20 mouse cellular contexts compared by ENCODE assay signal in the genomic region with DNA sequence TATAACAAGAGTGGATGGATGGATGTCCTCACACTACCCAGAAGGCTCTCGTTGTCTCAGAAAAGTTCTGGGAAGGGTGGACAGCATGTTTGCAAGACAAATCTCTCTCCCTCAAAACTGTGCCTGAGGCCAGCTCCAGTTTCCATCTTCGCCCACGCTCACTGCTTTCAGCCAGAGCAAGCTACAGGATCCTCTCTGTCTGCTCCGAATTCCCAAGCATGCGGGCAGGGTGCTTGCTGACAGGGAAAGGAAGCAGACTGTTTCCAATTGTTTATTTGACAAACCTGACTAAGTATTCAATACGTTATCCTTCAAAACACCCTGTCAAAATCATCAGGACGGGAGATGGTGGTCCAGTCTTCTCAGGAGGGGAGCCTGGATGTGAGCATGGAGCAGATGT.
"Had no signal": no experiment of that assay in that cellular context is flagged by ENCODE, and none has a peak within 500 bp of the region (broad histone marks: within the 10 kb centered on the region; RNA-seq: fewer than 3 reads in every experiment).

No protein-coding gene starts in this region.

- DNase-seq: kidney, adult 8-10 months; kidney, postnatal 10 days; kidney, postnatal 36 days; layer of hippocampus, postnatal 36 days; liver; thymus, adult 2 months; thymus, postnatal 14 days; thymus, postnatal 4 days had no signal

- H3K9me3 ChIP-seq: kidney, embryonic 15.5 days; limb, embryonic 10.5 days; limb, embryonic 13.5 days; liver, embryonic 12.5 days; liver, embryonic 15.5 days; lung, embryonic 15.5 days; midbrain, embryonic 12.5 days; midbrain, embryonic 15.5 days; neural tube, embryonic 12.5 days; neural tube, embryonic 15.5 days had no signal

- H3K4me2 ChIP-seq: kidney, embryonic 15.5 days; limb, embryonic 13.5 days; liver, embryonic 12.5 days; liver, embryonic 15.5 days; lung, embryonic 15.5 days; midbrain, embryonic 12.5 days; midbrain, embryonic 15.5 days; neural tube, embryonic 12.5 days; neural tube, embryonic 15.5 days had no signal

- H3K9ac ChIP-seq: kidney, embryonic 15.5 days; limb, embryonic 13.5 days; liver, embryonic 12.5 days; liver, embryonic 15.5 days; lung, embryonic 15.5 days; midbrain, embryonic 12.5 days; midbrain, embryonic 15.5 days; neural tube, embryonic 12.5 days; neural tube, embryonic 15.5 days had no signal

- ATAC-seq: intestine, postnatal 0 days; liver, embryonic 12.5 days; midbrain, embryonic 15.5 days had no signal

- H3K27ac ChIP-seq: kidney, embryonic 15.5 days; limb, embryonic 10.5 days; limb, embryonic 13.5 days; liver, embryonic 12.5 days; liver, embryonic 15.5 days; lung, embryonic 15.5 days; midbrain, embryonic 12.5 days; midbrain, embryonic 15.5 days; neural tube, embryonic 12.5 days; neural tube, embryonic 15.5 days; stomach, postnatal 0 days had no signal

- H3K27me3 ChIP-seq: kidney, embryonic 15.5 days; limb, embryonic 13.5 days; liver, embryonic 12.5 days; liver, embryonic 15.5 days; midbrain, embryonic 12.5 days; midbrain, embryonic 15.5 days; neural tube, embryonic 12.5 days; neural tube, embryonic 15.5 days had no signal

- H3K4me1 ChIP-seq: kidney, embryonic 15.5 days; limb, embryonic 10.5 days; limb, embryonic 13.5 days; liver, embryonic 12.5 days; liver, embryonic 15.5 days; midbrain, embryonic 12.5 days; midbrain, embryonic 15.5 days; neural tube, embryonic 12.5 days had no signal

- H3K4me3 ChIP-seq: kidney, embryonic 15.5 days; limb, embryonic 10.5 days; limb, embryonic 13.5 days; liver, embryonic 12.5 days; liver, embryonic 15.5 days; lung, embryonic 15.5 days; midbrain, embryonic 12.5 days; midbrain, embryonic 15.5 days; neural tube, embryonic 12.5 days; neural tube, embryonic 15.5 days had no signal

- H3K36me3 ChIP-seq: kidney, embryonic 15.5 days; limb, embryonic 10.5 days; limb, embryonic 13.5 days; liver, embryonic 12.5 days; liver, embryonic 15.5 days; lung, embryonic 15.5 days; midbrain, embryonic 12.5 days; midbrain, embryonic 15.5 days; neural tube, embryonic 12.5 days; neural tube, embryonic 15.5 days had no signal
